Mouse (Mus musculus) CH12.LX (cell line): ENCODE results near the gene Plpp1. TPM values are rescaled to one million over a fixed set of nuclear protein-coding genes. Genes with fewer than 3 reads are reported as not detected.

Source experiments
- DNase-seq: peaks from one replicate; pipeline ENCODE4 v3.0.0-alpha.2; 2013; ENCODE audit errors: extremely low read depth
- H3K27ac ChIP-seq: 2 replicates; pipeline ENCODE4 v1.5.1; 2012; ENCODE audit warnings: low read depth, mild to moderate bottlenecking, control low read depth, moderate library complexity; ENCODE audit not compliant: insufficient read depth
- H3K27me3 ChIP-seq: replicated peaks from 2 replicates; pipeline ENCODE3; 2012; ENCODE audit warnings: inconsistent platforms
- H3K36me3 ChIP-seq, 2 experiments: replicated peaks in 1 of 2; 2 replicates each; pipeline versions ENCODE3 to v1.6.1; 2012; ENCODE audit warnings: inconsistent platforms in 1 of 2, low read length in 1 of 2, mild to moderate bottlenecking in 1 of 2, mixed read lengths in 1 of 2, moderate library complexity in 1 of 2; ENCODE audit not compliant: control insufficient read depth in 1 of 2, insufficient read depth in 1 of 2
- H3K4me1 ChIP-seq, 2 experiments: 2 replicates each; pipeline ENCODE4 v1.6.1; 2012; ENCODE audit warnings: inconsistent platforms in 1 of 2, moderate library complexity in 1 of 2; ENCODE audit not compliant: insufficient read depth in 2 of 2, control insufficient read depth in 1 of 2
- H3K4me2 ChIP-seq: 2 replicates; pipeline ENCODE4 v1.6.1; 2012; ENCODE audit warnings: low read depth, mild to moderate bottlenecking, control low read depth; ENCODE audit not compliant: poor library complexity, insufficient read depth, severe bottlenecking
- H3K4me3 ChIP-seq, 3 experiments: fragments of 150-350 bp in 1 of 3; sonication (generic) in 1 of 3; replicated peaks in 1 of 3; 2 replicates each; pipeline versions ENCODE3 to v1.5.1; 2011 to 2012; ENCODE audit warnings: low read depth in 2 of 3, low read length in 2 of 3, mild to moderate bottlenecking in 2 of 3, moderate library complexity in 2 of 3, control low read depth in 1 of 3, improper control_type of control experiment in 1 of 3, inconsistent platforms in 1 of 3, mixed read lengths in 1 of 3; ENCODE audit not compliant: poor library complexity in 1 of 3
- H3K79me2 ChIP-seq: replicated peaks from 2 replicates; pipeline ENCODE4 v1.6.1; 2012; ENCODE audit warnings: mild to moderate bottlenecking, moderate library complexity; ENCODE audit not compliant: control insufficient read depth, poor library complexity, insufficient read depth, severe bottlenecking; ENCODE audit errors: extremely low read depth
- H3K9ac ChIP-seq: 2 replicates; pipeline ENCODE4 v1.6.1; 2012; ENCODE audit warnings: low read depth, mild to moderate bottlenecking, control low read depth, moderate library complexity; ENCODE audit not compliant: insufficient read depth
- H3K9me3 ChIP-seq: replicated peaks from 2 replicates; pipeline ENCODE3; 2012; ENCODE audit warnings: low read length, inconsistent platforms, mixed read lengths
- BHLHE40 ChIP-seq: IDR thresholded peaks from 2 replicates; pipeline ENCODE4 v1.6.1; 2011; ENCODE audit warnings: mild to moderate bottlenecking, low read depth, low read length, improper control_type of control experiment
- CTCF ChIP-seq, 2 experiments: IDR thresholded peaks in 1 of 2; conservative IDR thresholded peaks in 1 of 2; 2 replicates each; pipeline ENCODE4 v1.5.1; 2011 to 2012; ENCODE audit warnings: low read depth in 2 of 2, low read length in 2 of 2, improper control_type of control experiment in 1 of 2, inconsistent platforms in 1 of 2, mild to moderate bottlenecking in 1 of 2, moderate library complexity in 1 of 2
- E2F4 ChIP-seq: IDR thresholded peaks from 2 replicates; pipeline ENCODE4 v1.6.1; 2011; ENCODE audit warnings: low read depth, low read length, improper control_type of control experiment; ENCODE audit not compliant: insufficient replicate concordance
- ELF1 ChIP-seq: IDR thresholded peaks from 2 replicates; pipeline ENCODE4 v1.6.1; 2014; ENCODE audit warnings: low read depth, mild to moderate bottlenecking, inconsistent platforms, low read length, improper control_type of control experiment
- EP300 ChIP-seq: IDR thresholded peaks from 2 replicates; pipeline ENCODE4 v1.6.1; 2011; ENCODE audit warnings: low read length, improper control_type of control experiment
- ETS1 ChIP-seq: conservative IDR thresholded peaks from 2 replicates; pipeline ENCODE4 v1.6.1; 2012; ENCODE audit warnings: low read depth, mild to moderate bottlenecking, inconsistent platforms, low read length, improper control_type of control experiment, moderate library complexity
- HCFC1 ChIP-seq: IDR thresholded peaks from 2 replicates; pipeline ENCODE4 v1.6.1; 2012; ENCODE audit warnings: low read depth, mild to moderate bottlenecking, inconsistent platforms, low read length, improper control_type of control experiment
- JUN ChIP-seq: IDR thresholded peaks from 2 replicates; pipeline ENCODE4 v1.6.1; 2011; ENCODE audit warnings: low read depth, mild to moderate bottlenecking, low read length, improper control_type of control experiment, moderate library complexity; ENCODE audit not compliant: insufficient read depth
- KAT2A ChIP-seq: IDR thresholded peaks from 2 replicates; pipeline ENCODE4 v1.6.1; 2012; ENCODE audit warnings: low read length, improper control_type of control experiment, inconsistent platforms; ENCODE audit not compliant: insufficient replicate concordance
- MAFK ChIP-seq: IDR thresholded peaks from 2 replicates; pipeline ENCODE4 v1.6.1; 2011; ENCODE audit warnings: low read length, improper control_type of control experiment; ENCODE audit not compliant: insufficient replicate concordance
- MAX ChIP-seq: IDR thresholded peaks from 2 replicates; pipeline ENCODE4 v1.6.1; 2011; ENCODE audit warnings: low read length, improper control_type of control experiment
- MYC ChIP-seq: IDR thresholded peaks from 2 replicates; pipeline ENCODE4 v1.6.1; 2011; ENCODE audit warnings: low read depth, mild to moderate bottlenecking, improper control_type of control experiment, low read length
- NELFE ChIP-seq: IDR thresholded peaks from 2 replicates; pipeline ENCODE4 v1.6.1; 2011; ENCODE audit warnings: low read depth, low read length, improper control_type of control experiment
- NRF1 ChIP-seq: IDR thresholded peaks from 2 replicates; pipeline ENCODE4 v1.6.1; 2014; ENCODE audit warnings: low read depth, mild to moderate bottlenecking, inconsistent platforms, low read length, improper control_type of control experiment, moderate library complexity
- POLR2AphosphoS2 ChIP-seq: IDR thresholded peaks from 2 replicates; pipeline ENCODE4 v1.6.1; 2011; ENCODE audit warnings: low read depth, low read length, improper control_type of control experiment
- RAD21 ChIP-seq: IDR thresholded peaks from 2 replicates; pipeline ENCODE4 v1.6.1; 2011; ENCODE audit warnings: low read depth, mild to moderate bottlenecking, low read length, improper control_type of control experiment, moderate library complexity
- SIN3A ChIP-seq: IDR thresholded peaks from 2 replicates; pipeline ENCODE4 v1.6.1; 2012; ENCODE audit warnings: low read length, improper control_type of control experiment, inconsistent platforms
- SMC3 ChIP-seq: IDR thresholded peaks from 2 replicates; pipeline ENCODE4 v1.6.1; 2011; ENCODE audit warnings: low read depth, low read length, improper control_type of control experiment
- TCF12 ChIP-seq: IDR thresholded peaks from 2 replicates; pipeline ENCODE4 v1.6.1; 2014; ENCODE audit warnings: low read depth, mild to moderate bottlenecking, inconsistent platforms, low read length, improper control_type of control experiment
- UBTF ChIP-seq: IDR thresholded peaks from 2 replicates; pipeline ENCODE4 v1.6.1; 2012; ENCODE audit warnings: low read depth, mild to moderate bottlenecking, inconsistent platforms, low read length, improper control_type of control experiment, moderate library complexity
- USF2 ChIP-seq: conservative IDR thresholded peaks from 2 replicates; pipeline ENCODE4 v1.6.1; 2011; ENCODE audit warnings: low read depth, low read length, improper control_type of control experiment
- ZMIZ1 ChIP-seq: IDR thresholded peaks from 2 replicates; pipeline ENCODE4 v1.6.1; 2012; ENCODE audit warnings: low read depth, mild to moderate bottlenecking, inconsistent platforms, low read length, improper control_type of control experiment
- ZNF384 ChIP-seq: IDR thresholded peaks from 2 replicates; pipeline ENCODE4 v1.6.1; 2012; ENCODE audit warnings: low read depth, low read length, improper control_type of control experiment, inconsistent platforms
- dilution Hi-C: fragments of 300-500 bp; cut with MboI; formaldehyde crosslinking; loops from 2 replicates; pipeline ENCODE4 v1.14.3; 2020; ENCODE audit warnings: low sequenced_read_pairs; ENCODE audit not compliant: extremely low pct_unique_long_range_greater_than_20kb, extremely low pct_ligation_motif_present
- in situ Hi-C: fragments of 300-500 bp; cut with MboI; formaldehyde crosslinking; loops from 3 replicates; pipeline ENCODE4 v1.14.3; 2019; ENCODE audit warnings: low sequenced_read_pairs, low pct_ligation_motif_present, low pct_unique_long_range_greater_than_20kb, mixed read lengths
- polyA plus RNA-seq: library from polyadenylated mRNA; unstranded; fragments of >175 nt; gene quantifications from 2 replicates; pipeline ENCODE4 v1.2.1, GENCODE M21; 2012; ENCODE audit warnings: low read depth; ENCODE audit not compliant: insufficient read length
- total RNA-seq, 2 experiments: library from RNA; depleted of rRNA; stranded (reverse); fragments of 300-350 nt in 1 of 2; fragments of >200 nt in 1 of 2; gene quantifications; 2 replicates each; pipeline ENCODE4 v1.2.3; 2012 to 2014

Gene Plpp1
- total and polyA plus RNA-seq, 3 experiments = 50.2 to 90.9 (median 67.6) TPM

- Histone ChIP-seq H3K79me2 (no peaks in the 10 kb centered on the region), H3K27me3 (no peaks in the 10 kb centered on the region), H3K36me3 (peaks cover 70 to 96% of the 10 kb centered on the region in 2 experiments), H3K4me1 (peaks cover 2 to 56% of the 10 kb centered on the region in 2 experiments; a peak in 3 of 4 replicates), H3K4me3 (no peak overlapping the region), H3K9me3 (peaks cover 5% of the 10 kb centered on the region), H3K27ac (no peak overlapping the region), H3K9ac (no peak overlapping the region), H3K4me2 (no peak overlapping the region)
- dilution Hi-C loops (no loop called here), in situ Hi-C loops (no loop called here)
- no peak for DNase-seq
- TF ChIP-seq SIN3A (no peak), EP300 (no peak), ELF1 (no peak), JUN (no peak), POLR2AphosphoS2 (no peak), MAFK (no peak), NELFE (no peak), RAD21 (no peak), NRF1 (no peak), UBTF (no peak), USF2 (no peak), BHLHE40 (no peak), ZNF384 (no peak), SMC3 (no peak), CTCF (conservative IDR thresholded peaks at IDR 0.05 in 1 of 2, IDR thresholded peaks at IDR 0.05 in 1 of 2; ENCODE audit: low read depth in 2 of 2, low read length in 2 of 2) (no peak), MAX (no peak), MYC (no peak), TCF12 (no peak), HCFC1 (no peak), ZMIZ1 (no peak)
Observed at GRCm38 (mm10) chr13:112867381-112867780, 66.8 kb downstream of the Plpp1 start.

GRCm38 (mm10) chr13:112870039-112870690, 69.6 kb downstream of the Plpp1 start:
- no peak for TF ChIP-seq UBTF
- TF ChIP-seq ELF1 = no peak
- no peak for TF ChIP-seq E2F4
- TF ChIP-seq ETS1 = peak; percentile 26; the same call in 1 of the 2 replicates
- TF ChIP-seq KAT2A = no peak
- no peak overlapping the region for H3K4me2 ChIP-seq
- no peak overlapping the region for H3K4me3 ChIP-seq
- H3K36me3 ChIP-seq = peaks cover 73 to 96% of the 10 kb centered on the region in 2 experiments
- H3K4me1 ChIP-seq = peaks cover 0 to 38% of the 10 kb centered on the region in 2 experiments; a peak in 2 of 4 replicates
- dilution Hi-C loops (no loop called here), in situ Hi-C loops (loop anchor here (10.0 kb wide), 1 partner anchor 195 kb away; no protein-coding TSS in a partner anchor)
- H3K27me3 ChIP-seq = no peaks in the 10 kb centered on the region
- no peak overlapping the region for H3K9ac ChIP-seq
- peak; percentile 83 for DNase-seq
- no peaks in the 10 kb centered on the region for H3K79me2 ChIP-seq
- peaks cover 5% of the 10 kb centered on the region for H3K9me3 ChIP-seq
- H3K27ac ChIP-seq = peak overlapping the region; percentile 36
